Mouse (Mus musculus): ENCODE results near the gene Lect2. TPM values are rescaled to one million over a fixed set of nuclear protein-coding genes. Genes with fewer than 3 reads are reported as not detected.

The Lect2 gene
- total RNA-seq (2021), result not detected

DNA sequence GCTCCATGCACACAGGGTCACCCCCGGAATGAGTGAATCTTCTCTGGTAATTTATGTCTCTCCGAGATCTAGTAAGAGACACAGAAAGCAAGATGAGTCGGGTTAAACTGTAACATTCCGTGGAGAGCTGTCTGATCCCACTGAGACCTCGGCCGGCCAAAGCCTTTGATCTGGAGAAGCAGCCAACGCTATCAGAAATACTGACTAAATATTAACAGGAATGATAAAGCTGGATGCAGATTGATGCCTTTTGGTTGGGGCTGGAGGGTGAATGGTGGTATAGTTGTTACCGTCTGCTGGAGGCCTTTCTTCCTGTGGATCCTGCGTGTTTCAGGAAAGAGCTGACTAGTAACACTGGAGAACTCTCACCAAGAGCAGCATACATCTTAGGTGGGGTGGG is at the start of gene Lect2:
Gene Lect2, minus strand, starts transcription at position 102 of the 400 bp plus-strand sequence.
- no peak for DNase-seq (ENCODE audit: low spot score in 2 of 2)
- intact Hi-C loops (cut with DNase I), result no loop called here

DNA sequence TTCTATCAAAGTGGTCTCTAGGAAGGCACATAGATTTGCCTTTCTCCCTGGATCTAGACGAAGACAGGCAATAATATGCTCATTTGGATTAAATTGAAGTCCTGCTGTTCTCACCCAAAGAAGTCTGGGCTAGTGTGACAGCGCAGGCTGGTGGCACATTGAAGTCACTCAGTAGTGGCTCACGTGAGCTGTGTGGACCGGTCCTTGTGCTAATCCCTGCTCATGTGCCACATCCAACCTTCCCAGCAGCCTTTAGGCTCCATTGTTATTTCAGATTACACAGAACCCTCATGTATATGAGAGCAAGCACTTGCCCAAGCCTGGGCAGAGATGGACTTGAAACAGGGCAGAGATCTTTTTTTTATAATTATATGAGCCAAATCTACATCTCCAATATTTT is 49.0 kb upstream of the Lect2 start:
- no peak for DNase-seq (ENCODE audit: low spot score in 2 of 2)
- intact Hi-C loops (cut with DNase I), result no loop called here

DNA sequence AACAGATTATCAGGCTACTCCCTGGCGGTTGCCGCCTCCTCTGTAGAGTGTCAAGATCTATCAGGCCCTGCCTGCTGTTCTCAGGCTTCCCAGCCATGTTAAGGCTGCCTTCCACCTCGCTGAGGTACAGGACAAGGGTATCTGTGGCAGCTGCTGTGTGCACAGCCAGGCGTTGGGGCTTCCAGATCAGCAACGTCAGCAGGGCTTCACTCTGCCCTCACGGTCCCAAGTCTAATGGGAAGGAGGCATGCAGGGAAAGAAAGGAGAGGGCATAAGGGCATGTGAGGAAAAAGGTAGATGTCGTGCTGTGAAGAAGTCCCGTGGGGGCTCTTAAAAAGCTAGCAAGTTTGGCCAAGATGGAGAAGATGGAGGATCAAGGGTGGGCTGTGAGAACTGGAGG is 46.9 kb upstream of the Lect2 start:
- intact Hi-C loops (cut with DNase I), result no loop called here
- no peak for DNase-seq (ENCODE audit: low spot score in 2 of 2)

DNA sequence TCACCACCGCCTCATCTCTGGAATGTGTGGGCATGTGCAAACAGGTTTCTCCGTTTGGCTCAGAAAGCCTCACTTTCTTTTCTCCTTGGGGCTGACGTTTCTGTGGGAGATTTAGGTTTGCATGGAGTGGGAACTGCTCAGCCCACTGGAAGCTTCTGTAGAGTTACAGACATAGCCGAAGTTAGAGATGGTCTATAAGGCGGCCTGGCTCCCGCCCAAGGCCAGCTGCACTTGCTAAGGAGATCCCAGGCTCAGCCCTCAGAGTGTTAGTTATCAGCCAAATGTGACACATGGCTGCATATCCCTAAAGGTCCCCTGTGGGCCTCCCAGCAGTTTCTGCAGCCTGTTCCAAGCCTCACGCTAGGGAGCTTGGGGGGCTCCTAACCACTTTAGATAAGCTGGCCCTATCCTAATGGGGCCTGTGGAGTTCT is 45.7 kb upstream of the Lect2 start:
- intact Hi-C loops (cut with DNase I), result no loop called here
- DNase-seq (ENCODE audit: low spot score in 2 of 2), result peak; percentile 17 to 78

DNA sequence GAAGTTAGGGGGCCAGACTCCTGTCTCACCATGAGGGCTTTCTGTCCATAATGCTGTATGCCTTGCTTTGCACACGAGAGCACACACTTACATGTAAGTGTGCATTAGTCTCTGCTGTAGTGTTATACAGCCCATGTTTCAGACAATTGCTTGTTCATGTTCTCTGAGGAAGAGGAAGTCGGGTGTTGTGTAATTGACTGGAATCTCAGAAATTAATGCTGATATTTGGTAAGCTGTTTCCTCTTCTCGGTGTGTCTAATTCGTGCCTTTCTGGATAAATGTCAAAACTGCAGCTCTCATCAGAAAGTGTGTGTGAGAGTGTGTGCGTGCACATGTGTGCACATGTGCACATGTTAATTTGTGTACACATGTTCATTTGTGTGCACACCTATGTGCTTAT is 44.9 kb upstream of the Lect2 start:
- DNase-seq (ENCODE audit: low spot score in 2 of 2), result no peak

DNA sequence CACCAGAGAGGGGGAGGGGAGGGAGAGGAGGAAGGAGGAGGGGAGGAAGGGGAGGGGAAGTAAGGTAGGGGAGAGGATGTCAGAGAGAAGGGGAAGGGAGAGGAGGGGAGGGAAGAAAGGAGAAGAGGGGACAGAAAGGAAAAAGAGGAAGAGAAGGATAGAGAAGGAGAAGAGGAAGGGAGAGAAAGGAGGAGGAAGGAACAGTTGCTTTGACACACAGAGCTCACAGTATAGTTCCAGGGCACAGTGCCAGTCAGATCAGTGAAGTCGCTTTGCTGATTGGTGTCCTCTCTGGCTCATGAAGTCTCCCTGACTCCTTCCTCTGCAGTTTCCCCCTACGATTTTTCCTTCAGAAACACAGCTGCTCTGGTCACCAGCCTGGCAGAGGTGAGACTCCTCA is 43.6 kb upstream of the Lect2 start:
- intact Hi-C loops (cut with DNase I), result no loop called here
- DNase-seq (ENCODE audit: low spot score in 2 of 2), result no peak

More for the DNA sequence above, 44.9 kb upstream of the Lect2 start:
- intact Hi-C loops (cut with DNase I), result no loop called here

DNA sequence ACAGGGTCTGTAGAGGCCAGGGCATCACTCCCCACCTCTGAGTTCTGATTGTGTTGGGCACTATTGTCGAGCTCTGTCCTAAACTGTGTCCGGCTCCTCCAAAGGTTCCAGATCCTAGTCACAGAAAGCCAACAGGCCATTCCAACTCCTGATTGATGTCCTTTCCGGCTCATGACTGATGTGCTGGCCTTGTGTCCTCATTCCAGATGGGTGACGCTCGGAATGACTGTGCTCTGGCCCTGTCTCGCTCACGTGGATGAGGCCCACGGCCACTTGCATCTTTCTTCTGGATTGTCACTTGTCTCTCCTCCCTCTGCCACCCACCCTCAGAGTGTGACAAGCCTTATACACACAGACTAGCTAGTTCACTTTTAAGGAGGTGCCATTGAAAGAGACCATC is 42.9 kb upstream of the Lect2 start:
- intact Hi-C loops (cut with DNase I), result no loop called here
- DNase-seq (ENCODE audit: low spot score in 2 of 2), result no peak

DNA sequence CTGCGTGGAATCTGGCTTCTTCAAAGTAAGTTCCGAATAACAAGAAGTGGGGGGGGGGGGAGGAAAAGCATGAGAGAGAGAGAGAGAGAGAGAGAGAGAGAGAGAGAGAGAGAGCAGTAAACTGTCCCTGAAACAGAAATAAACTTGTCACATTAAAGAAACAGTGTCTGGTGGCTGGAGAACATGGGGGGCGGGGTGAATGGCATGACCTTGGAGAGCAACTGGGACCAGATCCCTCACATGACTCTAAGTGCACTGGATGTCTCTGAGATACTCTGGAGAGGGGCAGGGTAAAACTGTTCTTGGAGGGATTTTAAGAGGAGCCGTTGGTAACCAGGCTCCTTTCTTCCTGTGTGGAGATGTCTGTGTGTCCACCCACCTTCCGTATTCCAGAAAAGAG is 41.9 kb upstream of the Lect2 start:
- no peak for DNase-seq (ENCODE audit: low spot score in 2 of 2)
- intact Hi-C loops (cut with DNase I), result no loop called here

DNA sequence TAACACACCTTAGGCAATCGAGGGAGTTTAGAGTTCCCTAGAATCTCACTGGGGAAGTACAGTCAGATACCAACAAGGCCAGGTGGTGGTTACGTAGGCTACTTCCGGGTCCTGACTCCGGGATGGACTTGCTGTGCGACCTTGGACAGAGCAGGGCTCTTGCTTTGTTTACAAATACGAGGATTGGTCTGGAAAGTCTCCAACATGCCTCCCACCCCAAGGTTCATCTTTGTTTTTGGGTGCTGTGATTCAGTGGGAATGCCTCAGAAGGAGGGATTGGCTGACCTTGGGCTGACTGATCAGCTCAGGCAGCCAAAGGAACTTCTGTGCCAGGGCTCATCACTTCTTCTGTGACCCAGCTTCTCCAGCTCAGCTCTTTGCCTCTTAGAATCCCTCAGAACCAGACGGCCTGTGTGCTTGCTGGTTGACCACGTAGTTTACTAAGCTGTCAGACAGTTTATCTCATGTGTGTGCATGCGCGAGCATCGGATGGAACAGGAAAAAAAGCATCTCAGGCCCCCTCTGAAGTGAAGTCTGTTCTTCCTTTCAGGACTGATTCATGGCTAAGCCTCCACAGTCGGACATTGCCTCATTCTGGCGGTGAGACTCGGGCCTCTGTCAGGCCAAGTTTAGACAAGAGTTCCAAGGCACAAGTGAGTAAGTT is 40.3 kb upstream of the Lect2 start:
- intact Hi-C loops (cut with DNase I), result no loop called here
- DNase-seq (ENCODE audit: low spot score in 2 of 2), result no peak

DNA sequence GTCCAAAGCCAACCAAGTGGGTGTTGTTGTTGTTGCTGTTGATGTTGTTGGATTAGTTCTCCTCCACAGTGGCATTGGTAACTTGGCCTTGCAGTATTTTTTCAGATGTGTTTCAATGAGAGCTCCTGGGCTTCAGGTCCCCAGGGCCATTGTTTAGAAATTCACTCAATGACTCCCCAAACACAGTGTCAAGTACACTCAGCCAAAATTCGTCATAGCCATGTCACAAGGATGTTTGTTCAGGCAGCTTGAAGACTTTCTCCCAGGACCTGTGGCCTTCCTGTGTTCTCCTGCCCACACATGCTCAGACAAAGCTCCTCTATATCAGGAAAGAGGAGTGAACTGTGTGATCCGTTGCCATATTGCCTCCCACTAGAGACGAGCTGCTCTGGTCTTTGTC is 37.7 kb upstream of the Lect2 start:
- DNase-seq (ENCODE audit: low spot score in 2 of 2), result no peak
- intact Hi-C loops (cut with DNase I), result no loop called here

DNA sequence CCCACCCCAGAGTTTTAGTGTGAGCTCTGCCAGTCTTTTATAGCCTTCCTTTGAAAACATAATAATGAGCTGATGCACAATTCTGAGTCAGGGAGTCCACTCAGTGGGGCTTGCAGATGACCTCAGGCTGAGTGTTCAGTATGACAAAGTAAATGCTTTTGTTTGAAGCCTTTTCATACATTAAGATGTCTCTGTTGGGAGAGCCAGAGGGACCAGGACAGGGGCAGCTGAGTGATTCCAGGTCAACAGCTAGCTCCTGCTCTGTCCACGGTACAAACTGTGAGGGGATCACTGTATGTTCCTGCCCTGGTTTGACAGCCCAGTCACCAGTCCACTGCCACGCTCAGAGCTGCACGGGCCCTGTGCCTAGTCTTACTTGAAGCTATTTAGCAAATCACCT is 34.4 kb upstream of the Lect2 start:
- intact Hi-C loops (cut with DNase I), result no loop called here
- DNase-seq (ENCODE audit: low spot score in 2 of 2), result no peak

DNA sequence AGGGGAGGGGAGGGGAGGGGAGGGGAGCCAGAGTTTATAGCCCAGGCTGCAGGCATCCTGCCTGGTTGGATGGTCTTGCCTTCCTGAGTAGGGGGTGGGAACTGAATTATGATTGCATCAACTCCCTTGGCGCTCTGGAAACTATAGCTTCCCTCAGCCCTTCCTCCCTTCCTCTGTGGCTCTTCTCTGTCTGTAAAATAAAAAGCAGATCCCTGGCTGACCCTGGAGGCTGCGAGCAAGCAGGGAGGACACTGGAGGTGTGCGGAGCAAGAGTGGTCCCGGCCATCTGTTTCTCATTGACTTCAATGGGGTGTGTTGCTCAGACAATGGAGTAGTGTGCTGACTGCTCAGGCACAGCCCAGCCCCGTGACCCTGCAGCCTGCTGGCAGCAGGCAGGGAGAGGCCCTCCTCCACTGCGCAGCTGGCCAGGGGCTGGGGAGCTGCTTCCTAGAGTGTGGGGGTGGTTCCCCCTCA is 33.7 kb upstream of the Lect2 start:
- intact Hi-C loops (cut with DNase I), result no loop called here
- DNase-seq (ENCODE audit: low spot score in 2 of 2), result peak in 1 of 2 experiments; percentile 30

DNA sequence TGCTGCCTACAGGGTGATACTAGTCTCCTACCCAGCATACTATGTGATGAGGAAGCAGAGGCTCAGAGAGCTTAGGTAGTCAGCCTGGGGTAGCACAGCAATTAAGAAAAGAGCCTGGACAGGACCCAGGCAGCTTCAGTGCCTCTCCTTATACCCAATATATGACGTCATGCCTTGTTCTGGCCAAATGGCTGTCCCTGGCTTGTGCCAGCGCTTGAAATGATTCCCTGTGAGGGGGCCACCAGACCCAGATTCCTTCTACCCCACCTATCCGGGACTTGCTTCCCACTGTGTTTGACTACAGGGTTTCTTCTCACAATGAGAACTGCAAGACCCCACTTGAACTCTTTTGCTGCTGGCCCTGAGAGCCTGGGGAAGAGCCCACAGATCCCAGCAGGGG is 33.2 kb upstream of the Lect2 start:
- intact Hi-C loops (cut with DNase I), result no loop called here
- DNase-seq (ENCODE audit: low spot score in 2 of 2), result no peak

DNA sequence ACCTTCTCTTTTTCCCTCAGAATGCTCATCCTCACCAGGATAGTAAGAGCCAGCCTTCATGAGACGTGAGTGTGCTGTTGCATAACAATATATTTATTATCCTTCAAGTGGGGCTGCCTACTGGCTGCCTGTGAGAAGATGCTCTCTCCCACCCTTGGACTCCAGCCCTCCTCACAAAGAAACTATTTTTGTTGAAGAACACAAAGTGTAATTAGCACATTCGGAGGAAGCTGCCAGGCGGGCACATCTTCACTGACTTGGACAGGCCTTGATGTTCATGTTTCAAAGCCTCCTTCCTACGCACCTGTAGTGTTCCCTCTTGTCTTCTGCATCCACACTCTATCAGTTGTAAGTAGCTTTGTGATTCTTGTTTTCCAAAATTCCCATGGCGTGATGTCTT is 32.1 kb upstream of the Lect2 start:
- intact Hi-C loops (cut with DNase I), result no loop called here
- DNase-seq (ENCODE audit: low spot score in 2 of 2), result peak in 1 of 2 experiments; percentile 54

DNA sequence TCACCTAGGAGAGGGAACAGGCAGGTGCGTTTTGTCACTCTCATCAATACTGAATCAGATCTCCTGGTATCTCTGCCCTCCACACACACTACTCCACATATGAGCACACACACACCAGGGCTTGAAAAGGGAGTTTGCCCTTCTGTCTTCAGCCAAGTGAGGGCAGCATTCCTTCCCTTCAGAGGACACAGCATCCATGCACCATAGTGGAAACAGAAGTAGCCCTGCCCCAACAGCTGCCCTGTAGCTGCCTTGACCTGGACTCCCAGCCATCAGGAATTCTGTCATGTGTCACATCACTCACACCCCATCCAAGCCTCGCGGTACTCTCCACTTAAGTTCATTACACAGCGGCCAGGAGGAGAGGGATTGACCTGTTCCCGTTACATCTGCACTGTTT is 29.8 kb upstream of the Lect2 start:
- no peak for DNase-seq (ENCODE audit: low spot score in 2 of 2)
- intact Hi-C loops (cut with DNase I), result loop anchor here (5.0 kb wide), 2 partner anchors 64 to 79 kb away; no protein-coding TSS in a partner anchor

DNA sequence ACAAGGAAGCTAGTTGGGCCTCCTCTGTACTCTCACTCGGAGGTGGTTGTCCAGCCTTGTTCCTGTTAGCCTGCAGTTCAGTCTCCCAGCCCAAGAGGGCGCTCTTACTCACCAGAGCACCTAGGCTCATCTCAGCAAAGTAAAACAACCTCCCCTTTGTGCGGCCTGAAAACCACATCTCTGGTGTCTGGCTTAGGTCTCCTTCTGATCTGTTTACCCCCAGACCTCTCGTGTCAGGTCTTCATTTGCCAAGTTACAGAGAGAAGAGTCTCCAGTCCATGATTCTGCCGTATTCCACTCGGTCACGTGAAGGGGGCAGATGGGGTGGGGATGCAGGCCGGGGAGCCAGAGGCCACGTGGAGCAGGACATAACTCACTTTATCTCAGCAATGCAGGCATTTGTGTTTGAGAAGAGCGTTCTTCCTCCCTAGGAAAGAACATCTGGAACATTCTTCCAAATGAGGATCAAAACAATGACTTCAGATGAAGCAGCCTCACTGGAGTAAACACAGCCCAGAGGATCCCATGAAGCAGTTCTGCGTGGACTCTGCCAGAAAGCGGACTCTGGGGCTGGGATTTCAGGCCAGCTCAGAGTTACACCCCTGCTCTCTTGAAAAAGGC is 27.5 kb upstream of the Lect2 start:
- intact Hi-C loops (cut with DNase I), result loop anchor here (5.0 kb wide), 2 partner anchors 66 to 81 kb away; no protein-coding TSS in a partner anchor
- DNase-seq (ENCODE audit: low spot score in 2 of 2), result peak; percentile 51 to 65

DNA sequence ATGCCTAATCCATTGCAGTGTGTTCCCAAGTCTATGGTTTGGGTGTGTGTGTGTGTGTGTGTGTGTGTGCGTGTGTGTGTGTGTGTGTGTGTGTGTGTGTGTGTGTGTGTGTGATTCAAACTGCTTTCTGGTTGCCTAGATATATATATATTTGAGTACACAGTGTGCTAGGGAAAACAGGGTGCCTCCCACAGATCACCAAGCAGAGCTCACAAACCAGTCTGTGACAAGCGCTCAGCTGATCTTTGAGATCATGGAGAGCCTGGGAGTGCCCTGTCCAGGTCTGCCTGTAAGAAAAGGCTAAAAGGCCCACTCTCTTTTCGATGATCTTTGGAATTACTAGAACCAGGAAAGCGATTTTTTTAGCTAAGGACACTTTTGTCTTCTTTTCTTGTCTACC is 26.8 kb upstream of the Lect2 start:
- intact Hi-C loops (cut with DNase I), result loop anchor here (5.0 kb wide), 2 partner anchors 67 to 82 kb away; no protein-coding TSS in a partner anchor
- no peak for DNase-seq (ENCODE audit: low spot score in 2 of 2)

DNA sequence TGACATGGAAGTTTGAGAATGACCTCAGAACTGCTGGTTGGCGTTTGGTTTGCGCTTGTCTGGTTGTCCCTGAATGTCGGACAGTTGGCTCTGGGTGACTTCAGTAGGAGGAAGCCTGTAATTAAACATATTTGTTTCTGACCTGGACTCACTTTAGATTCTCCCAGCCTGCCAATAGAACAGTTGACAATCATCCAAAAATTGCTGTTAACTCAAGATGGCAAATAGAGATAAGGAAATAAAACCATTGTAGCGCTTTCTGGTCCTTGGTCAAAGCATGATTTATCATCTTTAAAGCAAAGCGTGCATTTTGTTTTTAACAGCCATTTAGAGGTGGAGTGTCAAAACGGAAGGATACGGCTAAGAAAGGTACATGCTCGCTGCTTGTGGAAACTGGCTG is 23.3 kb upstream of the Lect2 start:
- no peak for DNase-seq (ENCODE audit: low spot score in 2 of 2)
- intact Hi-C loops (cut with DNase I), result no loop called here

DNA sequence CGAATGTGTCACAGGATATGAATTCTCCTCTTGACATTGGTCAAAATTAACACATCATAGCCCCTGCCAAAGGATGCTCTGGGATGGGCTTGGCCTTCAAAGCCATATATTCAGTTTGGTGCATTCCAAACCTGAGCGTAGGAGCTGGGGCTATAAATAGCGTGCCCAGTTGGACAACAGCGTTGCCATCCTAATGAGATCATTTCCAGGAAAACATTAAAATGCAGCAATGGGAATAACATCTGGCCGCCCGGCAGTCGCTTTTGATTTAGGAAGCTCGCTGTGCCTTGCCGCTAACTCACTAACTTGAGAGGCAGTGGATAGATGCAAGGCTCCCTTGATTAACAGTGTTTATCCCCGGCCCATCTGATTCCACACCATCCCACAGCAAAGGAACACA is 18.0 kb upstream of the Lect2 start:
- intact Hi-C loops (cut with DNase I), result no loop called here

DNA sequence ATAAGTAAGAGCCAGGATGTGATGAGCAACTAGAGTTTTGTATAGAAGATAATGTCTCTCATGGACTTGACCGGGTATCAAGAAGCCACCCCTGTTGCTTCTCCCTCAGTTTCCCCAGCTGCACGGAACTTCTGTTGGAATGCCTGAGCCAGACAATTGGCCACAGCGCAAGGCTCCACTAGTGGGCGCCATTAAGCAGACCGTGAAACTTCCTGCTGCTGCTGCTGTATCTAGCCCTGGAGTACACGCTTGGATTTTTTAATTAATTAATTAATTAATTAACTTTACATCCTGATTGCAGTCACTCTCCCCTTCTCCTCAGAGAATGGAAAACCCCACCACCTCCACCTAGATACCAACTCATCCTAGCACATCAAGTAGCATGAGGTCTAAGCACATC is 14.8 kb upstream of the Lect2 start:
- intact Hi-C loops (cut with DNase I), result loop anchor here (5.0 kb wide), 1 partner anchor 79 kb away; no protein-coding TSS in a partner anchor
- peak; percentile 28 for DNase-seq (ENCODE audit: low spot score in 2 of 2)

More for the DNA sequence above, 18.0 kb upstream of the Lect2 start:
- no peak for DNase-seq (ENCODE audit: low spot score in 2 of 2)

DNA sequence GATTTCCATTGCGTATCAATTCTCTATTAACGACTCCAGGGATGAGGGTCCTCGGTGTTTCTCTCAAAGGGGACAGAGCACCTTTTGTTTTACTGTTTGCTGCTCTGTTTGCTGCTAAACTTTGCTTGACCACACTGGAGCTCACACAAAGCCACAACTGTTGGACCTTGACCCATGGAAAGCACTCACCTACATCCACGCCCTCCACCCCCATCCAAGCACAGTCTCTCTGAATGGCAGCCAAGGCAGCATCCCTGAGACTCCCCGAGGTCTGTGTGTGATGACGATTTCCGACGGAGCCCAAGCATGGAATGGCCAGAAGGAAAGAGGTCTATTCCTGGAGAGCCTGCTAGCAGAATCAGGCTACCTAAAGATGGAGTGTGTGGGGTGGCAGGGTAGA is 12.8 kb upstream of the Lect2 start:
- DNase-seq (ENCODE audit: low spot score in 2 of 2), result no peak
- intact Hi-C loops (cut with DNase I), result loop anchor here (5.0 kb wide), 1 partner anchor 81 kb away; no protein-coding TSS in a partner anchor
